Mouse (Mus musculus): ENCODE measurements at regions not wholly inside any gene's neighbourhood (a gene's known extent, or its start where the extent isn't known, plus 50 kb on each side); places are given as distances from the start of the nearest gene placed in this dataset.
A peak's percentile ranks its signal among the peaks of the same experiment; 100 is the strongest.

GRCm38 (mm10) chr8:91878886-91879285 is 77.0 kb upstream of the Irx3 start:
- no peak for DNase-seq (ENCODE audit: low read depth)

GRCm38 (mm10) chr8:91876161-91876560 is 74.3 kb upstream of the Irx3 start:
- no peak for DNase-seq (ENCODE audit: low read depth)

GRCm38 (mm10) chr8:91873232-91873631 is 71.4 kb upstream of the Irx3 start:
- DNase-seq (ENCODE audit: low read depth), result no peak

- no peak for DNase-seq (ENCODE audit: low read depth)
Measured at GRCm38 (mm10) chr8:91872278-91873115, 70.6 kb upstream of the Irx3 start.

- no peak for DNase-seq (ENCODE audit: low read depth)
Measured at GRCm38 (mm10) chr8:91867069-91867468, 65.2 kb upstream of the Irx3 start.

- no peak for DNase-seq (ENCODE audit: low read depth)
Measured at GRCm38 (mm10) chr8:91866076-91866475, 64.2 kb upstream of the Irx3 start.

GRCm38 (mm10) chr8:91865361-91865760 is 63.5 kb upstream of the Irx3 start:
- no peak for DNase-seq (ENCODE audit: low read depth)

- DNase-seq (ENCODE audit: low read depth), result no peak
Measured at GRCm38 (mm10) chr8:91863505-91863904, 61.6 kb upstream of the Irx3 start.

- DNase-seq (ENCODE audit: low read depth), result no peak
Measured at GRCm38 (mm10) chr8:91855881-91856280, 54.0 kb upstream of the Irx3 start.

GRCm38 (mm10) chr8:91854369-91854768 is 52.5 kb upstream of the Irx3 start:
- peak; percentile 12 for DNase-seq (ENCODE audit: low read depth)

GRCm38 (mm10) chr8:91853803-91854202 is 51.9 kb upstream of the Irx3 start:
- no peak for DNase-seq (ENCODE audit: low read depth)

- DNase-seq (ENCODE audit: low read depth), result no peak
Measured at GRCm38 (mm10) chr8:91853336-91853735, 51.5 kb upstream of the Irx3 start.

Measured in fibroblast of lung, adult 2 months (primary cell).